Mouse (Mus musculus) cerebellum, adult 8-10 months (tissue): ENCODE measurements around the gene Ptpn12.
A peak's percentile ranks its signal among the peaks of the same experiment; 100 is the strongest.
"Not testable (repeated sequence)": the region's sequence is repeated elsewhere in the genome, so short reads cannot be mapped to it uniquely, and the experiment has no call there.

ENCODE experiments used
- DNase-seq: peaks from one replicate; pipeline ENCODE4 v3.0.0; 2022

Gene Ptpn12

GRCm38 (mm10) chr5:20950855-20951650 lies 104.7 kb downstream of the Ptpn12 start:
- no peak for DNase-seq

GRCm38 (mm10) chr5:20950516-20950854 lies 105.2 kb downstream of the Ptpn12 start:
- no peak for DNase-seq

- no peak for DNase-seq
Observed at GRCm38 (mm10) chr5:20950093-20950492, 105.6 kb downstream of the Ptpn12 start.

GRCm38 (mm10) chr5:20946906-20947305 lies 108.8 kb downstream of the Ptpn12 start:
- no peak for DNase-seq

GRCm38 (mm10) chr5:20944961-20945748 lies 110.6 kb downstream of the Ptpn12 start:
- no peak for DNase-seq

- not testable (repeated sequence) for DNase-seq
Observed at GRCm38 (mm10) chr5:20943791-20944190, 111.9 kb downstream of the Ptpn12 start.

- no peak for DNase-seq
Observed at GRCm38 (mm10) chr5:20942523-20942922, 113.2 kb downstream of the Ptpn12 start.

- peak; percentile 48 for DNase-seq
Observed at GRCm38 (mm10) chr5:20941205-20941604, 114.5 kb downstream of the Ptpn12 start.

GRCm38 (mm10) chr5:20940696-20941095 lies 115.0 kb downstream of the Ptpn12 start:
- no peak for DNase-seq

- no peak for DNase-seq
Observed at GRCm38 (mm10) chr5:20940040-20940571, 115.6 kb downstream of the Ptpn12 start.

GRCm38 (mm10) chr5:20938523-20938922 lies 117.2 kb downstream of the Ptpn12 start:
- no peak for DNase-seq
